Mouse (Mus musculus): ENCODE measurements around the gene Cldn7. TPM values are rescaled to one million over a fixed set of nuclear protein-coding genes. Genes with fewer than 3 reads are reported as not detected.

Cldn7 gene
- polyA plus RNA-seq, 1 experiment from 2014 or later: 23.7 TPM

DNA sequence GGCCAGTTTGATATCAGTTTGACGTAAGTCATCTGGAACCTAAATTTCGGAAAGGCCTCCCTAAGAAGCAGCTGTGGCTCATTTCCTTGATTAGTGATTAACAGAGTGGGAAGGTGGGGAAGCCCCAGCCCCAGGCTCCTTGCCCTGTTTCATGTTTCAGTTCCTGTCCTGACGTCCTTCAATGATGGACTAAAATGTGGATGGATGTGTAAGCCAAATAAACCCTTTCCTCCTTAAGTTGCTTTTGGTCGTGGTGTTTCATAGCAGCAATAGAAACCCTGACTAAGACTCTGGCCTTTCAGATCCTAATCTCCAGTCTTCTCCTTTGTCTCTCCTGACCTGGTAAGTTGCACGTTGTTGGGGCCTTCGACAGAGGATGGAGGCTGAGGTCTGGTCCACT lies 5.6 kb downstream of the Cldn7 start:
- 69% methylated on average over 6 of the region's 6 CpGs for WGBS
- no peak for ATAC-seq (ENCODE audit: low read depth)
- peaks cover 57% of the 10 kb centered on the region for H3K36me3 ChIP-seq (ENCODE audit: control insufficient read depth, insufficient read depth, low read length)

GRCm38 (mm10) chr11:69970775-69971174 lies 6.2 kb downstream of the Cldn7 start:
- Histone ChIP-seq H3K9me3 (ENCODE audit: control insufficient read depth, low read length) (no peaks in the 10 kb centered on the region), H3K27me3 (replicated peaks; ENCODE audit: control insufficient read depth, insufficient read depth, low read length) (peaks cover 21% of the 10 kb centered on the region), H3K4me2 (ENCODE audit: low read depth, low read length) (no peak overlapping the region), H3K9ac (ENCODE audit: low read depth, low read length) (no peak overlapping the region), H3K36me3 (ENCODE audit: control insufficient read depth, insufficient read depth, low read length) (peaks cover 63% of the 10 kb centered on the region), H3K4me1 (ENCODE audit: control insufficient read depth, insufficient read depth, low read length) (peaks cover 6% of the 10 kb centered on the region; the same call in 1 of the 2 replicates), H3K4me3 (ENCODE audit: low read depth, low read length) (no peak overlapping the region), H3K27ac (replicated peaks; ENCODE audit: low read depth, low read length) (no peak overlapping the region)
- DNase-seq (ENCODE audit: low spot score) (no peak), ATAC-seq (ENCODE audit: low read depth) (no peak)
- WGBS: 70% methylated on average over 3 of the region's 3 CpGs

More for the DNA sequence above, 5.6 kb downstream of the Cldn7 start:
- H3K4me2 ChIP-seq (ENCODE audit: low read depth, low read length): no peak overlapping the region
- DNase-seq (ENCODE audit: low spot score): no peak
- no peak overlapping the region for H3K4me3 ChIP-seq (ENCODE audit: low read depth, low read length)
- peaks cover 6% of the 10 kb centered on the region; the same call in 1 of the 2 replicates for H3K4me1 ChIP-seq (ENCODE audit: control insufficient read depth, insufficient read depth, low read length)
- no peaks in the 10 kb centered on the region for H3K9me3 ChIP-seq (ENCODE audit: control insufficient read depth, low read length)
- 0 out of 2 replicates have a peak overlapping the region, but pooled peaks have one; percentile 6 for H3K9ac ChIP-seq (ENCODE audit: low read depth, low read length)
- peaks cover 26% of the 10 kb centered on the region for H3K27me3 ChIP-seq (replicated peaks; ENCODE audit: control insufficient read depth, insufficient read depth, low read length)
- no peak overlapping the region for H3K27ac ChIP-seq (replicated peaks; ENCODE audit: low read depth, low read length)

DNA sequence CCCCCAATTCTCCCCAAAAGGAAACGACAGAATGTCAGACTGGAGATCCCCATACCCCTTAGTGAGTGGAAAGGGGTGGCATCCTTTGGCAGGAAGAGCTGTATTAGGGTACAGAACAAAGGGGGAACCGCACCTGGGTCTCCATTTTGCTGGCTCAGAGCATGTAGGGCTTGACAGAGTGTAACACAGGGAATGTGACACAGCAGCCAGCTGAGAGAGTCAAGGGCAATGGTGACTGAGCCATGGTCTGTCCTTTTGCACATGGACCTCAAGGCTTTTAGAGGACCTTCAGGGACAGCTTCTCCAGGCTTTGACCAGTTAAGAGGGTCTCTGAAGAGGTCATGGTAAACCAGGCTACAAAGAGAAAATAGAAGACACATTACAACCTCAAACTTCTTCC lies 10.3 kb downstream of the Cldn7 start:
- DNase-seq (ENCODE audit: low spot score): no peak
- H3K27ac ChIP-seq (replicated peaks; ENCODE audit: low read depth, low read length): no peak overlapping the region
- H3K36me3 ChIP-seq (ENCODE audit: control insufficient read depth, insufficient read depth, low read length): peaks cover 71% of the 10 kb centered on the region
- ATAC-seq (ENCODE audit: low read depth): no peak
- H3K4me3 ChIP-seq (ENCODE audit: low read depth, low read length): no peak overlapping the region
- H3K9me3 ChIP-seq (ENCODE audit: control insufficient read depth, low read length): no peaks in the 10 kb centered on the region
- no peak overlapping the region for H3K4me2 ChIP-seq (ENCODE audit: low read depth, low read length)
- 94% methylated on average over 2 of the region's 2 CpGs for WGBS
- no peak overlapping the region for H3K9ac ChIP-seq (ENCODE audit: low read depth, low read length)
- H3K27me3 ChIP-seq (replicated peaks; ENCODE audit: control insufficient read depth, insufficient read depth, low read length): no peaks in the 10 kb centered on the region
- H3K4me1 ChIP-seq (ENCODE audit: control insufficient read depth, insufficient read depth, low read length): peaks cover 4% of the 10 kb centered on the region; the same call in 1 of the 2 replicates

DNA sequence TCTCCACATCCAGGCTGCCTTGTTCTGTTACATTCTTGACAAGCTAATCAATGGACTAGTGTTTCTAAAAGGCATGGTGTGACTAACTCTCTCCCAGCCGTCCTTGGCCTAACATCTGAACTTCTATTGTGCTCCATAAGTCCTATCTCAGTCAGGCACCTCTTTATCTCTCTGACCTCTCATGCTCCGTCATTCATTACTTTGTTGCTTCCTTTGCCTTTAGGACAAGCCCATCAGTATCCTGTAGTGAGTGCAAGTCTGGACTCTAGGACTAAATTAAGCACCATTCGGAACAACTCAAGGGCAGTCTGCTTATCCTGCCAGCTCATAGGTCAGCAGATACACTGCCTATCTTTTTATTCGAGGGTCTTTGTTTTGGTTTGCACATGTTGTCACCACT lies 11.7 kb downstream of the Cldn7 start:
- ATAC-seq (ENCODE audit: low read depth) (no peak), DNase-seq (ENCODE audit: low spot score) (no peak)
- H3K9ac ChIP-seq (ENCODE audit: low read depth, low read length): no peak overlapping the region
- H3K4me3 ChIP-seq (ENCODE audit: low read depth, low read length): no peak overlapping the region
- H3K9me3 ChIP-seq (ENCODE audit: control insufficient read depth, low read length): no peaks in the 10 kb centered on the region
- WGBS: 83% methylated on average over 4 of the region's 4 CpGs
- no peaks in the 10 kb centered on the region for H3K27me3 ChIP-seq (replicated peaks; ENCODE audit: control insufficient read depth, insufficient read depth, low read length)
- peaks cover 4% of the 10 kb centered on the region; the same call in 1 of the 2 replicates for H3K4me1 ChIP-seq (ENCODE audit: control insufficient read depth, insufficient read depth, low read length)
- peaks cover 62% of the 10 kb centered on the region for H3K36me3 ChIP-seq (ENCODE audit: control insufficient read depth, insufficient read depth, low read length)
- no peak overlapping the region for H3K27ac ChIP-seq (replicated peaks; ENCODE audit: low read depth, low read length)
- no peak overlapping the region for H3K4me2 ChIP-seq (ENCODE audit: low read depth, low read length)

DNA sequence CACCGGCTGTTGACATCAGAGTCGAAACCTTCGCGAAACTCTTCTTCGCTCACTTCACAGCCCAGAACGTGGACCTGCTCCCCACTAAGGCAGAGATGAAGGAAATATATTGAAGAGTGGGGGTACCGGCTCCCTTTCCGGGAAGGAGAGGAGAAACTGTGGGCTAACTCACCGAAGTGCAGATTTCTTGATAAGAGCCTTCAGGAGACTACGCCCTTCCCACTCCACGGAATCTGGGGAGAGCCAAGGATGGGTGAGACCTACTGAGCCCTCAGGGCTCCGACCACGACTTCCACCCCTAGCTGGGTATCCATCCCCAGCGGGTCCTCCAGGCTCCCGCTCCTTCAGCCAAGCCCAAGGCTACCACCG lies 15.2 kb downstream of the Cldn7 start:
- Histone ChIP-seq H3K36me3 (ENCODE audit: control insufficient read depth, insufficient read depth, low read length) (peaks cover 50% of the 10 kb centered on the region), H3K9me3 (ENCODE audit: control insufficient read depth, low read length) (no peaks in the 10 kb centered on the region), H3K4me1 (ENCODE audit: control insufficient read depth, insufficient read depth, low read length) (peaks cover 17% of the 10 kb centered on the region), H3K4me2 (ENCODE audit: low read depth, low read length) (peak overlapping the region; percentile 60), H3K9ac (ENCODE audit: low read depth, low read length) (peak overlapping the region; percentile 98), H3K27ac (replicated peaks; ENCODE audit: low read depth, low read length) (peak overlapping the region; percentile 99), H3K27me3 (replicated peaks; ENCODE audit: control insufficient read depth, insufficient read depth, low read length) (no peaks in the 10 kb centered on the region), H3K4me3 (ENCODE audit: low read depth, low read length) (peak overlapping the region; percentile 99)
- DNase-seq (ENCODE audit: low spot score): no peak
- no peak for ATAC-seq (ENCODE audit: low read depth)
- 2% methylated on average over 16 of the region's 16 CpGs for WGBS

- Histone ChIP-seq H3K9ac (ENCODE audit: low read depth, low read length) (peak overlapping the region; percentile 98), H3K36me3 (ENCODE audit: control insufficient read depth, insufficient read depth, low read length) (peaks cover 50% of the 10 kb centered on the region), H3K9me3 (ENCODE audit: control insufficient read depth, low read length) (no peaks in the 10 kb centered on the region), H3K4me3 (ENCODE audit: low read depth, low read length) (peak overlapping the region; percentile 99), H3K4me2 (ENCODE audit: low read depth, low read length) (peak overlapping the region; percentile 60), H3K27ac (replicated peaks; ENCODE audit: low read depth, low read length) (peak overlapping the region; percentile 99), H3K27me3 (replicated peaks; ENCODE audit: control insufficient read depth, insufficient read depth, low read length) (no peaks in the 10 kb centered on the region), H3K4me1 (ENCODE audit: control insufficient read depth, insufficient read depth, low read length) (peaks cover 17% of the 10 kb centered on the region)
- 0% methylated on average over 30 of the region's 60 CpGs for WGBS
- ATAC-seq (ENCODE audit: low read depth): peak; percentile 95
- DNase-seq (ENCODE audit: low spot score): peak; percentile 99
These were observed 15.9 kb downstream of the Cldn7 start for GRCm38 (mm10) chr11:69980196-69981140.

GRCm38 (mm10) chr11:69981141-69981762 lies 16.7 kb downstream of the Cldn7 start, which contains the start of gene Ctdnep1:
Gene Ctdnep1, plus strand, starts transcription at chr11:69981156.
- Histone ChIP-seq H3K9ac (ENCODE audit: low read depth, low read length) (peak within 1 kb of the TSS; percentile 98), H3K4me1 (ENCODE audit: control insufficient read depth, insufficient read depth, low read length) (peaks cover 17% of the 10 kb centered on the region), H3K27me3 (replicated peaks; ENCODE audit: control insufficient read depth, insufficient read depth, low read length) (no peaks in the 10 kb centered on the region), H3K9me3 (ENCODE audit: control insufficient read depth, low read length) (no peaks in the 10 kb centered on the region), H3K4me3 (ENCODE audit: low read depth, low read length) (peak within 1 kb of the TSS; percentile 99), H3K4me2 (ENCODE audit: low read depth, low read length) (peak within 1 kb of the TSS; percentile 96), H3K27ac (replicated peaks; ENCODE audit: low read depth, low read length) (peak within 1 kb of the TSS; percentile 99), H3K36me3 (ENCODE audit: control insufficient read depth, insufficient read depth, low read length) (peaks cover 49% of the 10 kb centered on the region)
- ATAC-seq (ENCODE audit: low read depth) (no peak), DNase-seq (ENCODE audit: low spot score) (no peak)
- 1% methylated on average over 31 of the region's 43 CpGs for WGBS

- peak within 1 kb of the TSS; percentile 98 for H3K9ac ChIP-seq (ENCODE audit: low read depth, low read length)
- H3K4me1 ChIP-seq (ENCODE audit: control insufficient read depth, insufficient read depth, low read length): peaks cover 17% of the 10 kb centered on the region
- peak within 1 kb of the TSS; percentile 99 for H3K27ac ChIP-seq (replicated peaks; ENCODE audit: low read depth, low read length)
- WGBS: 62% methylated on average over 8 of the region's 8 CpGs
- H3K9me3 ChIP-seq (ENCODE audit: control insufficient read depth, low read length): no peaks in the 10 kb centered on the region
- peaks cover 50% of the 10 kb centered on the region for H3K36me3 ChIP-seq (ENCODE audit: control insufficient read depth, insufficient read depth, low read length)
- H3K4me2 ChIP-seq (ENCODE audit: low read depth, low read length): peak within 1 kb of the TSS; percentile 96
- H3K4me3 ChIP-seq (ENCODE audit: low read depth, low read length): peak within 1 kb of the TSS; percentile 99
- no peaks in the 10 kb centered on the region for H3K27me3 ChIP-seq (replicated peaks; ENCODE audit: control insufficient read depth, insufficient read depth, low read length)
- DNase-seq (ENCODE audit: low spot score): no peak
- ATAC-seq (ENCODE audit: low read depth): no peak
These were observed 17.6 kb downstream of the Cldn7 start, which contains the start of gene Elp5 for GRCm38 (mm10) chr11:69982225-69982624. Gene Elp5, minus strand, starts transcription at chr11:69982517.
